Mouse (Mus musculus) brain, embryonic 14.5 days (tissue): ENCODE data around the gene E430018J23Rik.
A peak's percentile ranks its signal among the peaks of the same experiment; 100 is the strongest.

Experiments used
- CTCF ChIP-seq: fragments of 200-500 bp; IDR thresholded peaks from 2 replicates; pipeline ENCODE4 v1.5.1; 2012; ENCODE audit warnings: inconsistent platforms, mild to moderate bottlenecking, moderate library complexity, borderline replicate concordance; ENCODE audit not compliant: insufficient read depth, insufficient read length; ENCODE audit errors: extremely low read depth
- POLR2A ChIP-seq: fragments of 200-500 bp; IDR thresholded peaks from 2 replicates; pipeline ENCODE4 v1.6.1; 2012; ENCODE audit warnings: mild to moderate bottlenecking, inconsistent platforms, borderline replicate concordance; ENCODE audit not compliant: poor library complexity, insufficient read depth, insufficient read length, severe bottlenecking; ENCODE audit errors: extremely low read depth

GRCm38 (mm10) chr7:127437724-127438123, 44.3 kb upstream of the E430018J23Rik start:
- TF ChIP-seq CTCF (peak; percentile 30; the same call in 1 of the 2 replicates), POLR2A (no peak)
